In the genomic region with DNA sequence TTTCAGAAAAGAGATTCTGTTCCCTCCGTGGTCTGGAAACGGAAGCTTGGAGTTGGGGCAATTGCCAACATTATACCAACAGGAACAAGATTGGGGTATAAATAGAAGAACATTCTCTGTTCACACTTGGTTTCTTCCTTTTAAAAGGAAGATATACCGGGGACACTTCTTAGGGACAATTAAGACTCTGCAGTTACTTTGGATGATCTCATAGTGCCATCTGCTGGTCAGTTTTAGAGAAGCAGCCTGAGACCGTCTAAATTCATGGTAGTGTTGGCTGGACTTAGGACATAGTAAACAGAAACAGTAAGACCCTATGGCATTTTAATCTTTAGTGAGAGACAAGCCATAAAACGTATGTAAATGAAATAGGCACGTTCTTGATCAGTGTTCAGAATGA, we compare ENCODE assay signal across 8 mouse cellular contexts. TPM values are rescaled to one million over a fixed set of nuclear protein-coding genes. Genes with fewer than 3 reads are reported as not detected.
A peak's percentile ranks its signal among the peaks of the same experiment; 100 is the strongest.
DNase-seq lines count a peak whose midpoint lies in the region; ATAC-seq and TF ChIP-seq lines count a peak whose summit lies in the region.

No protein-coding gene starts in this region.

- WGBS in heart, postnatal 0 days, result 24% methylated on average over 6 of the region's 6 CpGs
- 23% methylated on average over 6 of the region's 6 CpGs for WGBS in cerebellum, adult 2 months
- 30% methylated on average over 6 of the region's 6 CpGs for WGBS in midbrain, embryonic 11.5 days

- H3K27me3 ChIP-seq in heart, postnatal 0 days (ENCODE audit: control insufficient read depth, insufficient read depth, low read length), result no peaks in the 10 kb centered on the region
- no peaks in the 10 kb centered on the region for H3K27me3 ChIP-seq in ES-Bruce4 (ENCODE audit: control insufficient read depth, insufficient read depth, low read length, poor library complexity, severe bottlenecking)
- H3K27me3 ChIP-seq in cerebellum, adult 2 months (ENCODE audit: control insufficient read depth, insufficient read depth, low read length), result no peaks in the 10 kb centered on the region
- no peaks in the 10 kb centered on the region for H3K27me3 ChIP-seq in midbrain, embryonic 11.5 days (ENCODE audit: control insufficient read depth, insufficient read depth, low read length)

- intact Hi-C loops in heart, postnatal 25 days (cut with DNase I), result loop anchor here (2.0 to 10.0 kb wide), 3 partner anchors 61 to 1283 kb away; no protein-coding TSS in a partner anchor

- TF ChIP-seq EP300 in heart, postnatal 0 days (IDR thresholded peaks at IDR 0.05; ENCODE audit: low read depth), result no peak
- no peak for TF ChIP-seq EP300 in ES-Bruce4 (IDR thresholded peaks at IDR 0.05; ENCODE audit: insufficient read depth, low read depth, low read length)

- no peak overlapping the region for H3K27ac ChIP-seq in heart, postnatal 0 days (ENCODE audit: low read depth)
- no peak overlapping the region for H3K27ac ChIP-seq in ES-Bruce4 (ENCODE audit: insufficient read depth, low read length)
- H3K27ac ChIP-seq in cerebellum, adult 2 months (ENCODE audit: insufficient read depth, low read length), result no peak overlapping the region
- no peak overlapping the region for H3K27ac ChIP-seq in midbrain, embryonic 11.5 days (ENCODE audit: low read depth, low read length)

- no peaks in the 10 kb centered on the region for H3K36me3 ChIP-seq in heart, postnatal 0 days (replicated peaks; ENCODE audit: control insufficient read depth, insufficient read depth, low read length)
- no peaks in the 10 kb centered on the region for H3K36me3 ChIP-seq in ES-Bruce4 (ENCODE audit: control insufficient read depth, insufficient read depth, low read length, poor library complexity, severe bottlenecking)
- H3K36me3 ChIP-seq in midbrain, embryonic 11.5 days (ENCODE audit: control insufficient read depth, insufficient read depth, low read length), result no peaks in the 10 kb centered on the region; the same call in 1 of the 2 replicates

- H3K4me1 ChIP-seq in heart, postnatal 0 days (ENCODE audit: control insufficient read depth, insufficient read depth), result no peaks in the 10 kb centered on the region
- no peaks in the 10 kb centered on the region for H3K4me1 ChIP-seq in ES-Bruce4 (ENCODE audit: control insufficient read depth, insufficient read depth, low read length)
- H3K4me1 ChIP-seq in cerebellum, adult 2 months (ENCODE audit: control insufficient read depth, insufficient read depth, low read length), result peaks cover 21% of the 10 kb centered on the region
- H3K4me1 ChIP-seq in midbrain, embryonic 11.5 days (ENCODE audit: control insufficient read depth, insufficient read depth, low read length), result no peaks in the 10 kb centered on the region

- H3K4me2 ChIP-seq in heart, postnatal 0 days (ENCODE audit: low read depth, low read length), result no peak overlapping the region
- H3K4me2 ChIP-seq in midbrain, embryonic 11.5 days, result no peak overlapping the region

- peak; percentile 79 for TF ChIP-seq CTCF in heart, postnatal 0 days (IDR thresholded peaks at IDR 0.05; ENCODE audit: low read depth)
- TF ChIP-seq CTCF in ES-Bruce4 (IDR thresholded peaks at IDR 0.05; ENCODE audit: low read depth, low read length), result peak; percentile 22
- TF ChIP-seq CTCF in cerebellum, adult 2 months (IDR thresholded peaks at IDR 0.05; ENCODE audit: borderline replicate concordance, insufficient read depth, low read depth, low read length), result peak; percentile 49; the same call in 1 of the 2 replicates

- ATAC-seq in heart, postnatal 0 days (ENCODE audit: insufficient read depth, low read depth), result no peak
- no peak for ATAC-seq in midbrain, embryonic 11.5 days (ENCODE audit: low FRiP score)

- DNase-seq in heart, postnatal 0 days (ENCODE audit: low spot score), result peak; percentile 49
- DNase-seq in heart, postnatal 25 days (ENCODE audit: low spot score), result no peak
- peak; percentile 67 to 69 for DNase-seq in cerebellum, adult 2 months
- DNase-seq in forelimb bud, embryonic 11.5 days (ENCODE audit: low read depth, low spot score), result peak; percentile 62
- peak; percentile 59 to 60 for DNase-seq in kidney, postnatal 4 days
- peak; percentile 98 for DNase-seq in midbrain, embryonic 11.5 days (ENCODE audit: low spot score, missing footprints)
- DNase-seq in thymus, postnatal 14 days, result peak; percentile 32

- H3K9me3 ChIP-seq in heart, postnatal 0 days (replicated peaks; ENCODE audit: control insufficient read depth, low read length), result no peaks in the 10 kb centered on the region
- no peaks in the 10 kb centered on the region for H3K9me3 ChIP-seq in ES-Bruce4 (replicated peaks; ENCODE audit: control insufficient read depth, insufficient read depth, low read length, poor library complexity, severe bottlenecking)
- no peaks in the 10 kb centered on the region for H3K9me3 ChIP-seq in midbrain, embryonic 11.5 days (ENCODE audit: control insufficient read depth, low read length)

- TF ChIP-seq POLR2A in ES-Bruce4 (IDR thresholded peaks at IDR 0.05; ENCODE audit: insufficient read depth, low read length), result no peak
- no peak for TF ChIP-seq POLR2A in cerebellum, adult 2 months (IDR thresholded peaks at IDR 0.05; ENCODE audit: borderline replicate concordance, insufficient read depth, low read length)

- no peak overlapping the region for H3K4me3 ChIP-seq in heart, postnatal 0 days (ENCODE audit: low read depth, low read length)
- H3K4me3 ChIP-seq in ES-Bruce4 (ENCODE audit: low read depth, low read length), result no peak overlapping the region
- H3K4me3 ChIP-seq in cerebellum, adult 2 months (replicated peaks; ENCODE audit: insufficient read depth, low read depth, low read length), result no peak overlapping the region
- no peak overlapping the region for H3K4me3 ChIP-seq in midbrain, embryonic 11.5 days (ENCODE audit: low read depth, low read length)

- no peak overlapping the region for H3K9ac ChIP-seq in heart, postnatal 0 days (replicated peaks; ENCODE audit: low read depth, low read length)
- H3K9ac ChIP-seq in ES-Bruce4 (ENCODE audit: low read depth, poor library complexity, severe bottlenecking), result no peak overlapping the region
- no peak overlapping the region for H3K9ac ChIP-seq in midbrain, embryonic 11.5 days (ENCODE audit: low read length)

RNA-seq across cellular contexts. Expression of gene Ric3, which starts 54.9 kb away (rescaled TPM):
- 0.42 and 0.54 TPM in 2 replicates for total RNA-seq in heart, postnatal 0 days (2014; rRNA removed; ENCODE audit: low replicate concordance)
- polyA plus RNA-seq in heart, postnatal 0 days (2015; fragmentation: Nextera tagmentation; extraction: Ambion mirVana), result 0.38 and 0.58 TPM in 2 replicates
- total RNA-seq in heart, postnatal 25 days (2021), result under 1 TPM; 0.70 to 0.89 TPM
- 2.7 and 5.4 TPM in 2 replicates for polyA plus RNA-seq in ES-Bruce4 (2011; ENCODE audit: insufficient read depth, insufficient read length, low read depth, missing spikeins)
- 61.6 and 66.0 TPM in 2 replicates for polyA plus RNA-seq in cerebellum, adult 2 months (2012; rRNA removed)
- polyA plus RNA-seq in midbrain, embryonic 11.5 days (2014; fragmentation: Nextera tagmentation; extraction: Ambion mirVana), result 21.3 and 22.7 TPM in 2 replicates

Comparison
In these comparisons a context has a peak if more than half of its experiments do, and no peak if none do; other contexts are left out.
1. CTCF ChIP-seq: peak in every context shown above with its lines; median percentile 79 in heart, postnatal 0 days; 49 in cerebellum, adult 2 months; 22 in ES-Bruce4.